Mouse (Mus musculus) neural tube, embryonic 11.5 days (tissue): ENCODE data around the gene Ankrd1. TPM values are rescaled to one million over a fixed set of nuclear protein-coding genes. Genes with fewer than 3 reads are reported as not detected.

Source experiments
- ATAC-seq: fragments of 200-750 bp; cut with Nextera tagmentation; 2 replicates; pipeline ENCODE4 v1.8.0; 2017; ENCODE audit warnings: moderate number of reproducible peaks, mild to moderate bottlenecking, moderate TSS enrichment, moderate library complexity; ENCODE audit not compliant: insufficient read depth, low FRiP score, low TSS enrichment
- DNase-seq: peaks from one replicate; pipeline ENCODE4 v3.0.0-alpha.2; 2015; ENCODE audit warnings: low spot score
- H3K27ac ChIP-seq: fragments of 300-500 bp; sonication (generic); 2 replicates; pipeline ENCODE4 v1.5.1; 2014; ENCODE audit warnings: low read depth, mild to moderate bottlenecking, low read length
- H3K27me3 ChIP-seq: fragments of 300-500 bp; sonication (generic); 2 replicates; pipeline ENCODE4 v1.6.1; 2014; ENCODE audit warnings: mild to moderate bottlenecking, low read length, mixed read lengths; ENCODE audit not compliant: control insufficient read depth, insufficient read depth
- H3K36me3 ChIP-seq: fragments of 300-500 bp; sonication (generic); 2 replicates; pipeline ENCODE4 v1.6.1; 2014; ENCODE audit warnings: mild to moderate bottlenecking, low read length, moderate library complexity, mixed read lengths; ENCODE audit not compliant: control insufficient read depth, insufficient read depth
- H3K4me1 ChIP-seq: fragments of 300-500 bp; sonication (generic); 2 replicates; pipeline ENCODE4 v1.6.1; 2014; ENCODE audit warnings: low read length, mixed read lengths; ENCODE audit not compliant: control insufficient read depth, insufficient read depth
- H3K4me2 ChIP-seq: fragments of 300-500 bp; sonication (generic); 2 replicates; pipeline ENCODE4 v1.6.1; 2014; ENCODE audit warnings: low read depth, mild to moderate bottlenecking, moderate library complexity
- H3K4me3 ChIP-seq: fragments of 300-500 bp; sonication (generic); 2 replicates; pipeline ENCODE4 v1.5.1; 2014; ENCODE audit warnings: low read depth, low read length
- H3K9ac ChIP-seq: fragments of 300-500 bp; sonication (generic); 2 replicates; pipeline ENCODE4 v1.6.1; 2014; ENCODE audit warnings: mild to moderate bottlenecking, low read length
- H3K9me3 ChIP-seq: fragments of 300-500 bp; sonication (generic); 2 replicates; pipeline ENCODE4 v1.6.1; 2016; ENCODE audit warnings: low read length; ENCODE audit not compliant: control insufficient read depth
- WGBS: fragments of 180-500 bp; shearing (Covaris S2); extraction: QIAGEN DNeasy Blood & Tissue Kit; methylation state at CpG from one replicate; pipeline ENCODE4 v1.1.7; 2014; 5-methylcytosine and 5-hydroxymethylcytosine counted together
- polyA plus RNA-seq: library from polyadenylated mRNA; unstranded; fragments of >200 nt; fragmentation: Nextera tagmentation; extraction: Ambion mirVana; gene quantifications from 2 replicates; pipeline ENCODE4 v1.2.1, GENCODE M21; 2014

The Ankrd1 gene
- polyA plus RNA-seq: 0.54 and 1.5 TPM in 2 replicates

- Histone ChIP-seq H3K4me1 (no peaks in the 10 kb centered on the region), H3K27me3 (no peaks in the 10 kb centered on the region), H3K27ac (no peak within 1 kb of the TSS), H3K4me3 (no peak within 1 kb of the TSS), H3K9ac (no peak within 1 kb of the TSS), H3K9me3 (no peaks in the 10 kb centered on the region), H3K4me2 (no peak within 1 kb of the TSS), H3K36me3 (no peaks in the 10 kb centered on the region)
- no peak for DNase-seq
- 88% methylated on average over 14 of the region's 14 CpGs for WGBS
- ATAC-seq: no peak
Observed at GRCm38 (mm10) chr19:36119783-36120471, at the start of gene Ankrd1. Gene Ankrd1 (minus strand): TSS chr19:36120099.

DNA sequence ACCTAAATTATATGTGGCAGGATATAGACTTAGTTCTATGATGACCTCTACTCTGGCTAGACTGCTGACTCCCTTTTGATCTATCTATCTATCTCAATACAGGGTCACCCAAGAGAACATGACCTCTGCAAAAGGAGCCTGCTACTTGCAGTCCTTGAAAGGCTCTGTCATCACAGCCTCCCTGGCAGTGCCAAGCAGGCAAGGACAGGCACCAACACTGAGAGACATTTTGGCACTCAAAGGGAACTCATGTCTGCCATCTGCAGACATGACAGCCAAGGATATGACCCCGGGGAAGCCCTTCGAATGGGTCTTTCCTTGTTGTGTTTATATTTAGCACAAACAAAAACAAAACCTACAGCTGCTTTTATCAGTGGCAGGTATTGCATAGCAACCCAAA, 49.2 kb upstream of the Ankrd1 start:
- no peak for ATAC-seq
- Histone ChIP-seq H3K36me3 (no peaks in the 10 kb centered on the region), H3K4me1 (no peaks in the 10 kb centered on the region), H3K9me3 (no peaks in the 10 kb centered on the region), H3K4me3 (no peak overlapping the region), H3K27ac (no peak overlapping the region), H3K27me3 (no peaks in the 10 kb centered on the region), H3K4me2 (no peak overlapping the region), H3K9ac (no peak overlapping the region)
- no peak for DNase-seq
- 89% methylated on average over 2 of the region's 2 CpGs for WGBS

DNA sequence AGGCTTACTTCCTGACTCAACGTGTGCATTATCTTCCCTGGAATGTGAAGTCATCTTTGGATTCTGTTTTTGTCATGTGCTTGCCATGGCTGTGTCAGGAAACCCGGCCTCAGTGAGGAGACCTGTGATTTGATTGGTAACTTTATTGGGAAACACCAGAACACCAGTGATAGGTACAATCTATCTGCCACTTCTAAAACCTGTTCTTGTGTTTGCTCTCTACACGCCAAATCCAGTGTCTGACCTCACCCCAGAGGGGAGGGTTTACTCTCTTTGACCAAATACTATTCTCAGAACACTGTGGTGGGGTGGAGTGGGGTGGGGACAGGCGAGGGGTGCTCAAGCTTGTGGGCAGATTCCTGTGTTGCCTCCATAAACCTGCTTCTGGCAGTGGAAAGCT, 48.2 kb upstream of the Ankrd1 start:
- H3K36me3 ChIP-seq: no peaks in the 10 kb centered on the region
- H3K27me3 ChIP-seq: no peaks in the 10 kb centered on the region
- H3K27ac ChIP-seq: no peak overlapping the region
- no peaks in the 10 kb centered on the region for H3K9me3 ChIP-seq
- H3K4me3 ChIP-seq: no peak overlapping the region
- WGBS: 85% methylated on average over 4 of the region's 4 CpGs
- DNase-seq (no peak), ATAC-seq (no peak)
- H3K9ac ChIP-seq: no peak overlapping the region
- no peak overlapping the region for H3K4me2 ChIP-seq
- H3K4me1 ChIP-seq: no peaks in the 10 kb centered on the region

GRCm38 (mm10) chr19:36167291-36167896, 47.5 kb upstream of the Ankrd1 start:
- WGBS: 84% methylated on average over 6 of the region's 6 CpGs
- DNase-seq (no peak), ATAC-seq (no peak)
- Histone ChIP-seq H3K27ac (no peak overlapping the region), H3K4me2 (no peak overlapping the region), H3K9ac (no peak overlapping the region), H3K4me3 (no peak overlapping the region), H3K4me1 (no peaks in the 10 kb centered on the region), H3K27me3 (no peaks in the 10 kb centered on the region), H3K36me3 (no peaks in the 10 kb centered on the region), H3K9me3 (no peaks in the 10 kb centered on the region)

- Histone ChIP-seq H3K9ac (no peak overlapping the region), H3K27ac (no peak overlapping the region), H3K4me3 (no peak overlapping the region), H3K36me3 (no peaks in the 10 kb centered on the region), H3K4me1 (no peaks in the 10 kb centered on the region), H3K27me3 (no peaks in the 10 kb centered on the region), H3K4me2 (no peak overlapping the region), H3K9me3 (no peaks in the 10 kb centered on the region)
- WGBS: 88% methylated on average over 6 of the region's 6 CpGs
- ATAC-seq (no peak), DNase-seq (no peak)
Observed at GRCm38 (mm10) chr19:36166401-36167160, 46.7 kb upstream of the Ankrd1 start.

GRCm38 (mm10) chr19:36165351-36165750, 45.5 kb upstream of the Ankrd1 start:
- H3K9me3 ChIP-seq: no peaks in the 10 kb centered on the region
- H3K4me2 ChIP-seq: no peak overlapping the region
- H3K36me3 ChIP-seq: no peaks in the 10 kb centered on the region
- no peaks in the 10 kb centered on the region for H3K27me3 ChIP-seq
- H3K4me3 ChIP-seq: no peak overlapping the region
- H3K4me1 ChIP-seq: no peaks in the 10 kb centered on the region
- no peak overlapping the region for H3K27ac ChIP-seq
- DNase-seq (no peak), ATAC-seq (no peak)
- no peak overlapping the region for H3K9ac ChIP-seq
- 82% methylated on average over 4 of the region's 4 CpGs for WGBS

DNA sequence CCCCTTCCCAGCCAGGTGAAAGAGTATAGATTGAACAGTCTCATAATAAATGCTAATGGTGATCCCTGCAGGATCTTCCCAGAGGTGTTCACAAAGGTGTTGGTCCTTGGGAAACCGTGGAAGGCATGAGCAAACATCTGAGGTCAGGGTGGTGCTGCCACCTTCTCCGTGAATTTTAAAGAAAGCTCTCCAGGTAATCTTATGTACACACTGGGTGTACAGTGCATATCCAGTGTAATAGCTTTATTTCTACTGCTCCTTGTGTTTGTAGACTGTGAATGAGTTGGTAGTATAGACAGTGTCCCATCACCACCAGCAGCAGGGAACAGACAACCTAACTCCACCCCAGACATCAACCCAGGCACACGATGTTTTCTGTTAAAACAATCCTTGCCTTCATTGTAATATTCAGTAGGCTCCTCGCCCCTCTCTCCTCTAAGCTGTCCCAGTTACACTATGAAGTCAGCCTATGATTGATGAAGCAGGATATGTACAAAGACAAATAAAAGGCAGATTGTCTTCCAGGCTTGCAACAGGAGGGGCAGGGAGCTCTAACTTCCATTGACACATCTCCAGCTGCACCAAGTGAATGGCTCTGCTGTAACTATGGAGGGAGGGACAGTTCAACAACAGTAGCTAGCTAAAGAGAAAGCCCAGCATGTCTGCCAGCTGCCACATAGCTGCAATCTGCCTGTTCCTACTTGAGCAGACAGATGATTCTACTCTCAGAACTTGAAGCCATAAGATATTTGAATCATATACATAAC, 30.5 kb upstream of the Ankrd1 start:
- H3K27ac ChIP-seq: no peak overlapping the region
- H3K36me3 ChIP-seq: no peaks in the 10 kb centered on the region
- WGBS: 60% methylated on average over 4 of the region's 4 CpGs
- DNase-seq: no peak
- ATAC-seq: no peak
- H3K4me2 ChIP-seq: no peak overlapping the region
- H3K9me3 ChIP-seq: no peaks in the 10 kb centered on the region
- no peaks in the 10 kb centered on the region for H3K4me1 ChIP-seq
- H3K4me3 ChIP-seq: no peak overlapping the region
- H3K9ac ChIP-seq: no peak overlapping the region
- no peaks in the 10 kb centered on the region for H3K27me3 ChIP-seq

GRCm38 (mm10) chr19:36148578-36148977, 28.7 kb upstream of the Ankrd1 start:
- H3K9ac ChIP-seq: no peak overlapping the region
- DNase-seq: no peak
- H3K4me3 ChIP-seq: no peak overlapping the region
- H3K36me3 ChIP-seq: no peaks in the 10 kb centered on the region
- ATAC-seq: no peak
- no peak overlapping the region for H3K4me2 ChIP-seq
- WGBS: 92% methylated on average over 6 of the region's 6 CpGs
- no peaks in the 10 kb centered on the region for H3K9me3 ChIP-seq
- H3K4me1 ChIP-seq: no peaks in the 10 kb centered on the region
- no peaks in the 10 kb centered on the region for H3K27me3 ChIP-seq
- H3K27ac ChIP-seq: no peak overlapping the region
